Mouse (Mus musculus): Measurements from ENCODE around the gene Brox. TPM values are rescaled to one million over a fixed set of nuclear protein-coding genes. Genes with fewer than 3 reads are reported as not detected.

Brox gene
- polyA plus RNA-seq, 1 experiment = 8.5 TPM

GRCm38 (mm10) chr1:183297473-183297885 lies 410 bp upstream of the Brox start:
- Histone ChIP-seq H3K27ac (ENCODE audit: control insufficient read depth, insufficient read depth, low read depth, low read length) (peak overlapping the region; percentile 22), H3K4me1 (ENCODE audit: control insufficient read depth, insufficient read depth, low read length) (no peaks in the 10 kb centered on the region)

GRCm38 (mm10) chr1:183296465-183296864 lies 604 bp downstream of the Brox start, which contains the start of gene Aida:
TSS of gene Aida (plus strand) at chr1:183296590.
- H3K27ac ChIP-seq (ENCODE audit: control insufficient read depth, insufficient read depth, low read depth, low read length) = peak within 1 kb of the TSS; percentile 84
- H3K4me3 ChIP-seq (ENCODE audit: control insufficient read depth, low read depth, low read length) = peak within 1 kb of the TSS; percentile 92
- no peaks in the 10 kb centered on the region for H3K27me3 ChIP-seq (ENCODE audit: control insufficient read depth, insufficient read depth, low read length)
- H3K4me1 ChIP-seq (ENCODE audit: control insufficient read depth, insufficient read depth, low read length) = no peaks in the 10 kb centered on the region
- H3K36me3 ChIP-seq (ENCODE audit: control insufficient read depth, insufficient read depth, low read length) = peaks cover 2% of the 10 kb centered on the region
- TF ChIP-seq POLR2A (IDR thresholded peaks at IDR 0.05; ENCODE audit: control insufficient read depth, low read depth, low read length) (no peak), CTCF (IDR thresholded peaks at IDR 0.05; ENCODE audit: control insufficient read depth, insufficient read depth, insufficient replicate concordance, low read depth, low read length) (no peak)

More at GRCm38 (mm10) chr1:183297473-183297885, 410 bp upstream of the Brox start:
- Histone ChIP-seq H3K36me3 (ENCODE audit: control insufficient read depth, insufficient read depth, low read length) (peaks cover 2% of the 10 kb centered on the region; the same call in 1 of the 2 replicates), H3K4me3 (ENCODE audit: control insufficient read depth, low read depth, low read length) (peak overlapping the region; percentile 92), H3K27me3 (ENCODE audit: control insufficient read depth, insufficient read depth, low read length) (no peaks in the 10 kb centered on the region)
- TF ChIP-seq POLR2A (IDR thresholded peaks at IDR 0.05; ENCODE audit: control insufficient read depth, low read depth, low read length) (no peak), CTCF (IDR thresholded peaks at IDR 0.05; ENCODE audit: control insufficient read depth, insufficient read depth, insufficient replicate concordance, low read depth, low read length) (no peak)

GRCm38 (mm10) chr1:183289576-183289975 lies 7.5 kb downstream of the Brox start:
- no peak for TF ChIP-seq CTCF (IDR thresholded peaks at IDR 0.05; ENCODE audit: control insufficient read depth, insufficient read depth, insufficient replicate concordance, low read depth, low read length)
- TF ChIP-seq POLR2A (IDR thresholded peaks at IDR 0.05; ENCODE audit: control insufficient read depth, low read depth, low read length) = no peak
- Histone ChIP-seq H3K36me3 (ENCODE audit: control insufficient read depth, insufficient read depth, low read length) (peaks cover 2% of the 10 kb centered on the region), H3K27ac (ENCODE audit: control insufficient read depth, insufficient read depth, low read depth, low read length) (no peak overlapping the region), H3K4me1 (ENCODE audit: control insufficient read depth, insufficient read depth, low read length) (no peaks in the 10 kb centered on the region), H3K27me3 (ENCODE audit: control insufficient read depth, insufficient read depth, low read length) (no peaks in the 10 kb centered on the region), H3K4me3 (ENCODE audit: control insufficient read depth, low read depth, low read length) (no peak overlapping the region)

GRCm38 (mm10) chr1:183288351-183288750 lies 8.7 kb downstream of the Brox start:
- Histone ChIP-seq H3K4me3 (ENCODE audit: control insufficient read depth, low read depth, low read length) (no peak overlapping the region), H3K27ac (ENCODE audit: control insufficient read depth, insufficient read depth, low read depth, low read length) (no peak overlapping the region), H3K36me3 (ENCODE audit: control insufficient read depth, insufficient read depth, low read length) (peaks cover 2% of the 10 kb centered on the region), H3K27me3 (ENCODE audit: control insufficient read depth, insufficient read depth, low read length) (no peaks in the 10 kb centered on the region), H3K4me1 (ENCODE audit: control insufficient read depth, insufficient read depth, low read length) (no peaks in the 10 kb centered on the region)
- TF ChIP-seq POLR2A (IDR thresholded peaks at IDR 0.05; ENCODE audit: control insufficient read depth, low read depth, low read length) (no peak), CTCF (IDR thresholded peaks at IDR 0.05; ENCODE audit: control insufficient read depth, insufficient read depth, insufficient replicate concordance, low read depth, low read length) (no peak)

- Histone ChIP-seq H3K4me1 (ENCODE audit: control insufficient read depth, insufficient read depth, low read length) (0 out of 2 replicates have a peak, but pooled peaks cover 2% of the 10 kb centered on the region), H3K36me3 (ENCODE audit: control insufficient read depth, insufficient read depth, low read length) (peaks cover 1% of the 10 kb centered on the region), H3K4me3 (ENCODE audit: control insufficient read depth, low read depth, low read length) (no peak overlapping the region), H3K27ac (ENCODE audit: control insufficient read depth, insufficient read depth, low read depth, low read length) (no peak overlapping the region), H3K27me3 (ENCODE audit: control insufficient read depth, insufficient read depth, low read length) (no peaks in the 10 kb centered on the region)
- TF ChIP-seq CTCF (IDR thresholded peaks at IDR 0.05; ENCODE audit: control insufficient read depth, insufficient read depth, insufficient replicate concordance, low read depth, low read length) (no peak), POLR2A (IDR thresholded peaks at IDR 0.05; ENCODE audit: control insufficient read depth, low read depth, low read length) (no peak)
Measured at GRCm38 (mm10) chr1:183275763-183276162, 21.3 kb downstream of the Brox start.

- TF ChIP-seq CTCF (IDR thresholded peaks at IDR 0.05; ENCODE audit: control insufficient read depth, insufficient read depth, insufficient replicate concordance, low read depth, low read length) (no peak), POLR2A (IDR thresholded peaks at IDR 0.05; ENCODE audit: control insufficient read depth, low read depth, low read length) (no peak)
- no peaks in the 10 kb centered on the region; the same call in 1 of the 2 replicates for H3K36me3 ChIP-seq (ENCODE audit: control insufficient read depth, insufficient read depth, low read length)
- H3K4me1 ChIP-seq (ENCODE audit: control insufficient read depth, insufficient read depth, low read length) = 0 out of 2 replicates have a peak, but pooled peaks cover 2% of the 10 kb centered on the region
- H3K4me3 ChIP-seq (ENCODE audit: control insufficient read depth, low read depth, low read length) = no peak overlapping the region
- no peak overlapping the region for H3K27ac ChIP-seq (ENCODE audit: control insufficient read depth, insufficient read depth, low read depth, low read length)
- no peaks in the 10 kb centered on the region for H3K27me3 ChIP-seq (ENCODE audit: control insufficient read depth, insufficient read depth, low read length)
Measured at GRCm38 (mm10) chr1:183274385-183274784, 22.7 kb downstream of the Brox start.

GRCm38 (mm10) chr1:183272867-183273818 lies 23.9 kb downstream of the Brox start:
- no peaks in the 10 kb centered on the region for H3K36me3 ChIP-seq (ENCODE audit: control insufficient read depth, insufficient read depth, low read length)
- TF ChIP-seq POLR2A (IDR thresholded peaks at IDR 0.05; ENCODE audit: control insufficient read depth, low read depth, low read length) (no peak), CTCF (IDR thresholded peaks at IDR 0.05; ENCODE audit: control insufficient read depth, insufficient read depth, insufficient replicate concordance, low read depth, low read length) (no peak)
- H3K4me1 ChIP-seq (ENCODE audit: control insufficient read depth, insufficient read depth, low read length) = 0 out of 2 replicates have a peak, but pooled peaks cover 2% of the 10 kb centered on the region
- H3K27ac ChIP-seq (ENCODE audit: control insufficient read depth, insufficient read depth, low read depth, low read length) = no peak overlapping the region
- H3K27me3 ChIP-seq (ENCODE audit: control insufficient read depth, insufficient read depth, low read length) = no peaks in the 10 kb centered on the region
- H3K4me3 ChIP-seq (ENCODE audit: control insufficient read depth, low read depth, low read length) = no peak overlapping the region

All from testis, adult 2 months (tissue).